Mouse (Mus musculus) kidney, embryonic 15.5 days (tissue): Measurements from ENCODE around the gene Slc44a1. TPM values are rescaled to one million over a fixed set of nuclear protein-coding genes. Genes with fewer than 3 reads are reported as not detected.

ENCODE experiments used
- ATAC-seq: fragments of 200-750 bp; cut with Nextera tagmentation; replicated peaks from 2 replicates; pipeline ENCODE4 v1.8.0; 2017; ENCODE audit warnings: moderate TSS enrichment; ENCODE audit not compliant: low FRiP score
- H3K27ac ChIP-seq: fragments of 300-500 bp; sonication (generic); 2 replicates; pipeline ENCODE4 v1.5.1; 2015; ENCODE audit warnings: mild to moderate bottlenecking, inconsistent platforms
- H3K27me3 ChIP-seq: fragments of 300-500 bp; sonication (generic); 2 replicates; pipeline ENCODE4 v1.6.1; 2015; ENCODE audit warnings: inconsistent platforms
- H3K36me3 ChIP-seq: fragments of 300-500 bp; sonication (generic); 2 replicates; pipeline ENCODE4 v1.6.1; 2015; ENCODE audit warnings: inconsistent platforms
- H3K4me1 ChIP-seq: fragments of 300-500 bp; sonication (generic); 2 replicates; pipeline ENCODE4 v1.6.1; 2015; ENCODE audit warnings: inconsistent platforms
- H3K4me2 ChIP-seq: fragments of 300-500 bp; sonication (generic); 2 replicates; pipeline ENCODE4 v1.6.1; 2015; ENCODE audit warnings: moderate library complexity, mild to moderate bottlenecking, inconsistent platforms
- H3K4me3 ChIP-seq: fragments of 300-500 bp; sonication (generic); replicated peaks from 2 replicates; pipeline ENCODE4 v1.5.1; 2015; ENCODE audit warnings: mild to moderate bottlenecking, inconsistent platforms
- H3K9ac ChIP-seq: fragments of 300-500 bp; sonication (generic); 2 replicates; pipeline ENCODE4 v1.6.1; 2015; ENCODE audit warnings: mild to moderate bottlenecking, inconsistent platforms
- H3K9me3 ChIP-seq: fragments of 300-500 bp; sonication (generic); replicated peaks from 2 replicates; pipeline ENCODE4 v1.6.1; 2016; ENCODE audit warnings: inconsistent platforms
- WGBS: fragments of 180-500 bp; shearing (Covaris S2); methylation state at CpG from one replicate; pipeline ENCODE4 v1.1.7; 2015; ENCODE audit warnings: mixed read lengths; 5-methylcytosine and 5-hydroxymethylcytosine counted together
- polyA plus RNA-seq: library from polyadenylated mRNA; unstranded; fragments of >200 nt; fragmentation: Nextera tagmentation; extraction: Ambion mirVana; gene quantifications from 2 replicates; pipeline ENCODE4 v1.2.1, GENCODE M21; 2015

The Slc44a1 gene
- polyA plus RNA-seq, 1 experiment from 2014 or later, result 38.0 TPM

GRCm38 (mm10) chr4:53455885-53456284 is 15.7 kb downstream of the Slc44a1 start:
- Histone ChIP-seq H3K4me2 (no peak overlapping the region), H3K9ac (no peak overlapping the region), H3K4me3 (no peak overlapping the region), H3K4me1 (peaks cover 26% of the 10 kb centered on the region), H3K27ac (no peak overlapping the region), H3K27me3 (no peaks in the 10 kb centered on the region), H3K36me3 (no peaks in the 10 kb centered on the region), H3K9me3 (no peaks in the 10 kb centered on the region)
- ATAC-seq, result no peak
- WGBS, result 73% methylated on average over 2 of the region's 2 CpGs

- Histone ChIP-seq H3K4me1 (peaks cover 19% of the 10 kb centered on the region), H3K4me2 (no peak overlapping the region), H3K36me3 (no peaks in the 10 kb centered on the region), H3K4me3 (no peak overlapping the region), H3K9ac (no peak overlapping the region), H3K27me3 (no peaks in the 10 kb centered on the region), H3K9me3 (no peaks in the 10 kb centered on the region), H3K27ac (no peak overlapping the region)
- no peak for ATAC-seq
- WGBS, result 89% methylated on average over 6 of the region's 6 CpGs
Observed at GRCm38 (mm10) chr4:53456570-53456969, 16.4 kb downstream of the Slc44a1 start.

- no peaks in the 10 kb centered on the region for H3K27me3 ChIP-seq
- 80% methylated on average over 3 of the region's 3 CpGs for WGBS
- no peak overlapping the region for H3K27ac ChIP-seq
- no peak for ATAC-seq
- no peak overlapping the region for H3K4me3 ChIP-seq
- no peaks in the 10 kb centered on the region for H3K9me3 ChIP-seq
- H3K4me2 ChIP-seq, result no peak overlapping the region
- H3K9ac ChIP-seq, result no peak overlapping the region
- peaks cover 2% of the 10 kb centered on the region for H3K4me1 ChIP-seq
- H3K36me3 ChIP-seq, result no peaks in the 10 kb centered on the region
Observed at GRCm38 (mm10) chr4:53458503-53458902, 18.3 kb downstream of the Slc44a1 start.

GRCm38 (mm10) chr4:53459697-53460096 is 19.5 kb downstream of the Slc44a1 start:
- no peak overlapping the region for H3K27ac ChIP-seq
- no peaks in the 10 kb centered on the region for H3K9me3 ChIP-seq
- no peaks in the 10 kb centered on the region for H3K36me3 ChIP-seq
- no peak overlapping the region for H3K4me2 ChIP-seq
- H3K27me3 ChIP-seq, result no peaks in the 10 kb centered on the region
- ATAC-seq, result no peak
- H3K9ac ChIP-seq, result no peak overlapping the region
- no peaks in the 10 kb centered on the region for H3K4me1 ChIP-seq
- H3K4me3 ChIP-seq, result no peak overlapping the region
- WGBS, result 83% methylated on average over 7 of the region's 7 CpGs

GRCm38 (mm10) chr4:53461026-53461425 is 20.8 kb downstream of the Slc44a1 start:
- no peak for ATAC-seq
- no peaks in the 10 kb centered on the region for H3K9me3 ChIP-seq
- no peaks in the 10 kb centered on the region for H3K27me3 ChIP-seq
- H3K27ac ChIP-seq, result no peak overlapping the region
- H3K9ac ChIP-seq, result no peak overlapping the region
- WGBS, result 82% methylated on average over 4 of the region's 4 CpGs
- no peaks in the 10 kb centered on the region for H3K36me3 ChIP-seq
- no peak overlapping the region for H3K4me2 ChIP-seq
- no peak overlapping the region for H3K4me3 ChIP-seq
- no peaks in the 10 kb centered on the region for H3K4me1 ChIP-seq

GRCm38 (mm10) chr4:53462069-53462468 is 21.9 kb downstream of the Slc44a1 start:
- Histone ChIP-seq H3K9me3 (no peaks in the 10 kb centered on the region), H3K36me3 (no peaks in the 10 kb centered on the region), H3K27ac (no peak overlapping the region), H3K4me1 (no peaks in the 10 kb centered on the region), H3K4me3 (no peak overlapping the region), H3K4me2 (no peak overlapping the region), H3K27me3 (no peaks in the 10 kb centered on the region), H3K9ac (no peak overlapping the region)
- ATAC-seq, result no peak
- WGBS, result 79% methylated on average over 5 of the region's 5 CpGs

- H3K27ac ChIP-seq, result no peak overlapping the region
- H3K9ac ChIP-seq, result no peak overlapping the region
- no peak overlapping the region for H3K4me2 ChIP-seq
- no peaks in the 10 kb centered on the region for H3K4me1 ChIP-seq
- WGBS, result 75% methylated on average over 18 of the region's 18 CpGs
- peak; percentile 54; the same call in 1 of the 2 replicates for ATAC-seq
- no peaks in the 10 kb centered on the region for H3K36me3 ChIP-seq
- no peak overlapping the region for H3K4me3 ChIP-seq
- H3K27me3 ChIP-seq, result no peaks in the 10 kb centered on the region
- H3K9me3 ChIP-seq, result no peaks in the 10 kb centered on the region
Observed at GRCm38 (mm10) chr4:53462505-53463251, 22.5 kb downstream of the Slc44a1 start.

GRCm38 (mm10) chr4:53465887-53466286 is 25.7 kb downstream of the Slc44a1 start:
- Histone ChIP-seq H3K4me3 (no peak overlapping the region), H3K4me1 (peaks cover 5% of the 10 kb centered on the region), H3K9me3 (no peaks in the 10 kb centered on the region), H3K27me3 (no peaks in the 10 kb centered on the region), H3K4me2 (no peak overlapping the region), H3K9ac (no peak overlapping the region), H3K36me3 (no peaks in the 10 kb centered on the region), H3K27ac (no peak overlapping the region)
- ATAC-seq, result no peak
- WGBS, result 91% methylated on average over 1 of the region's 1 CpGs

- Histone ChIP-seq H3K4me2 (no peak overlapping the region), H3K4me1 (peaks cover 5% of the 10 kb centered on the region), H3K4me3 (no peak overlapping the region), H3K36me3 (no peaks in the 10 kb centered on the region), H3K27ac (0 out of 2 replicates have a peak overlapping the region, but pooled peaks have one; percentile 15), H3K9me3 (no peaks in the 10 kb centered on the region), H3K27me3 (no peaks in the 10 kb centered on the region), H3K9ac (no peak overlapping the region)
- WGBS, result 13% methylated on average over 6 of the region's 6 CpGs
- ATAC-seq, result peak; percentile 67; the same call in 1 of the 2 replicates
Observed at GRCm38 (mm10) chr4:53469007-53469406, 28.8 kb downstream of the Slc44a1 start.

GRCm38 (mm10) chr4:53474109-53474508 is 33.9 kb downstream of the Slc44a1 start:
- Histone ChIP-seq H3K4me1 (peaks cover 10% of the 10 kb centered on the region; the same call in 1 of the 2 replicates), H3K4me2 (no peak overlapping the region), H3K27me3 (no peaks in the 10 kb centered on the region), H3K27ac (no peak overlapping the region), H3K9ac (no peak overlapping the region), H3K4me3 (no peak overlapping the region), H3K36me3 (no peaks in the 10 kb centered on the region), H3K9me3 (no peaks in the 10 kb centered on the region)
- ATAC-seq, result no peak

GRCm38 (mm10) chr4:53475230-53475952 is 35.2 kb downstream of the Slc44a1 start:
- Histone ChIP-seq H3K27me3 (no peaks in the 10 kb centered on the region), H3K27ac (no peak overlapping the region), H3K4me1 (peaks cover 10% of the 10 kb centered on the region; the same call in 1 of the 2 replicates), H3K4me3 (no peak overlapping the region), H3K36me3 (no peaks in the 10 kb centered on the region), H3K9ac (no peak overlapping the region), H3K9me3 (no peaks in the 10 kb centered on the region), H3K4me2 (no peak overlapping the region)
- 74% methylated on average over 20 of the region's 20 CpGs for WGBS
- ATAC-seq, result no peak

- 75% methylated on average over 4 of the region's 4 CpGs for WGBS
- Histone ChIP-seq H3K4me3 (no peak overlapping the region), H3K36me3 (peaks cover 15% of the 10 kb centered on the region), H3K27ac (no peak overlapping the region), H3K9me3 (no peaks in the 10 kb centered on the region), H3K4me1 (peaks cover 10% of the 10 kb centered on the region; the same call in 1 of the 2 replicates), H3K9ac (no peak overlapping the region), H3K4me2 (no peak overlapping the region), H3K27me3 (no peaks in the 10 kb centered on the region)
- ATAC-seq, result no peak
Observed at GRCm38 (mm10) chr4:53478644-53479043, 38.4 kb downstream of the Slc44a1 start.
